Mouse (Mus musculus) heart, embryonic 10.5 days (tissue): Measurements from ENCODE around the gene 4931406C07Rik. TPM values are rescaled to one million over a fixed set of nuclear protein-coding genes. Genes with fewer than 3 reads are reported as not detected.
A peak's percentile ranks its signal among the peaks of the same experiment; 100 is the strongest.

Source experiments
- DNase-seq: peaks from one replicate; pipeline ENCODE4 v3.0.0-alpha.2; 2017; ENCODE audit warnings: low spot score
- H3K27ac ChIP-seq: fragments of 300-500 bp; sonication (generic); 2 replicates; pipeline ENCODE4 v1.5.1; 2016; ENCODE audit warnings: mild to moderate bottlenecking
- H3K27me3 ChIP-seq: fragments of 300-500 bp; sonication (generic); 2 replicates; pipeline ENCODE4 v1.6.1; 2016; ENCODE audit warnings: mild to moderate bottlenecking; ENCODE audit not compliant: poor library complexity, insufficient read depth, severe bottlenecking
- H3K36me3 ChIP-seq: fragments of 300-500 bp; sonication (generic); 2 replicates; pipeline ENCODE4 v1.6.1; 2016; ENCODE audit warnings: mild to moderate bottlenecking, moderate library complexity
- H3K4me1 ChIP-seq: fragments of 300-500 bp; sonication (generic); 2 replicates; pipeline ENCODE4 v1.6.1; 2016; ENCODE audit warnings: mild to moderate bottlenecking
- H3K4me3 ChIP-seq: fragments of 300-500 bp; sonication (generic); 2 replicates; pipeline ENCODE4 v1.5.1; 2016; ENCODE audit warnings: mild to moderate bottlenecking, moderate library complexity
- H3K9me3 ChIP-seq: fragments of 300-500 bp; sonication (generic); 2 replicates; pipeline ENCODE4 v1.6.1; 2016; ENCODE audit warnings: mild to moderate bottlenecking, moderate library complexity
- WGBS: fragments of 180-500 bp; shearing (Covaris S2); methylation state at CpG from one replicate; pipeline ENCODE4 v1.1.7; 2016; 5-methylcytosine and 5-hydroxymethylcytosine counted together
- microRNA-seq: library from miRNA; unstranded; fragments of <30 nt; microRNA quantifications from one replicate; pipeline ENCODE4, GENCODE M21; 2017
- polyA plus RNA-seq: library from polyadenylated mRNA; unstranded; fragments of >200 nt; fragmentation: Nextera tagmentation; extraction: Ambion mirVana; gene quantifications from 2 replicates; pipeline ENCODE4 v1.2.1, GENCODE M21; 2016

Gene 4931406C07Rik
- polyA plus RNA-seq, 1 experiment from 2014 or later: 5.9 TPM

- H3K4me1 ChIP-seq: peaks cover 20% of the 10 kb centered on the region
- no peaks in the 10 kb centered on the region for H3K9me3 ChIP-seq
These were observed 64.7 kb downstream of the 4931406C07Rik start for GRCm38 (mm10) chr9:15241596-15241939.

GRCm38 (mm10) chr9:15240863-15241595 lies 65.2 kb downstream of the 4931406C07Rik start:
- Histone ChIP-seq H3K36me3 (no peaks in the 10 kb centered on the region), H3K27ac (no peak overlapping the region), H3K4me3 (no peak overlapping the region), H3K4me1 (peaks cover 20% of the 10 kb centered on the region), H3K9me3 (no peaks in the 10 kb centered on the region), H3K27me3 (0 out of 2 replicates have a peak, but pooled peaks cover 16% of the 10 kb centered on the region)
- peak; percentile 48 for DNase-seq
- 63% methylated on average over 6 of the region's 6 CpGs for WGBS

More at GRCm38 (mm10) chr9:15241596-15241939, 64.7 kb downstream of the 4931406C07Rik start:
- no peak overlapping the region for H3K4me3 ChIP-seq
- H3K36me3 ChIP-seq: no peaks in the 10 kb centered on the region
- H3K27me3 ChIP-seq: 0 out of 2 replicates have a peak, but pooled peaks cover 16% of the 10 kb centered on the region
- DNase-seq: peak; percentile 76
- 45% methylated on average over 9 of the region's 9 CpGs for WGBS
- H3K27ac ChIP-seq: no peak overlapping the region

GRCm38 (mm10) chr9:15240006-15240405 lies 66.2 kb downstream of the 4931406C07Rik start:
- no peaks in the 10 kb centered on the region for H3K9me3 ChIP-seq
- no peaks in the 10 kb centered on the region for H3K36me3 ChIP-seq
- H3K27me3 ChIP-seq: 0 out of 2 replicates have a peak, but pooled peaks cover 16% of the 10 kb centered on the region
- peaks cover 20% of the 10 kb centered on the region for H3K4me1 ChIP-seq
- H3K4me3 ChIP-seq: no peak overlapping the region
- no peak overlapping the region for H3K27ac ChIP-seq
- peak; percentile 41 for DNase-seq
- 88% methylated on average over 6 of the region's 6 CpGs for WGBS

GRCm38 (mm10) chr9:15239042-15239925 lies 67.0 kb downstream of the 4931406C07Rik start, which contains the start of gene Vstm5:
TSS of gene Vstm5 (plus strand) at chr9:15239045.
- H3K36me3 ChIP-seq: no peaks in the 10 kb centered on the region
- no peak for DNase-seq
- no peaks in the 10 kb centered on the region for H3K9me3 ChIP-seq
- peak within 1 kb of the TSS; percentile 71 for H3K4me3 ChIP-seq
- 0 out of 2 replicates have a peak, but pooled peaks cover 16% of the 10 kb centered on the region for H3K27me3 ChIP-seq
- WGBS: 5% methylated on average over 35 of the region's 35 CpGs
- peaks cover 20% of the 10 kb centered on the region for H3K4me1 ChIP-seq
- H3K27ac ChIP-seq: peak within 1 kb of the TSS; percentile 87

GRCm38 (mm10) chr9:15238297-15238990 lies 67.8 kb downstream of the 4931406C07Rik start:
- DNase-seq: no peak
- H3K27me3 ChIP-seq: 0 out of 2 replicates have a peak, but pooled peaks cover 16% of the 10 kb centered on the region
- H3K4me3 ChIP-seq: peak overlapping the region; percentile 71
- H3K4me1 ChIP-seq: peaks cover 20% of the 10 kb centered on the region
- peak overlapping the region; percentile 87; the same call in 1 of the 2 replicates for H3K27ac ChIP-seq
- WGBS: 69% methylated on average over 16 of the region's 16 CpGs
- H3K36me3 ChIP-seq: no peaks in the 10 kb centered on the region
- H3K9me3 ChIP-seq: no peaks in the 10 kb centered on the region

- H3K4me3 ChIP-seq: no peak overlapping the region
- H3K36me3 ChIP-seq: no peaks in the 10 kb centered on the region
- H3K4me1 ChIP-seq: peaks cover 20% of the 10 kb centered on the region
- peak overlapping the region; percentile 56 for H3K27ac ChIP-seq
- WGBS: 45% methylated on average over 14 of the region's 14 CpGs
- 0 out of 2 replicates have a peak, but pooled peaks cover 16% of the 10 kb centered on the region for H3K27me3 ChIP-seq
- no peaks in the 10 kb centered on the region for H3K9me3 ChIP-seq
- no peak for DNase-seq
These were observed 68.5 kb downstream of the 4931406C07Rik start for GRCm38 (mm10) chr9:15237516-15238296.

GRCm38 (mm10) chr9:15235986-15236385 lies 70.3 kb downstream of the 4931406C07Rik start:
- H3K27me3 ChIP-seq: 0 out of 2 replicates have a peak, but pooled peaks cover 16% of the 10 kb centered on the region
- no peaks in the 10 kb centered on the region for H3K9me3 ChIP-seq
- WGBS: 70% methylated on average over 3 of the region's 3 CpGs
- no peak for DNase-seq
- no peaks in the 10 kb centered on the region for H3K36me3 ChIP-seq
- no peak overlapping the region for H3K4me3 ChIP-seq
- no peak overlapping the region for H3K27ac ChIP-seq
- peaks cover 20% of the 10 kb centered on the region for H3K4me1 ChIP-seq

- WGBS: 75% methylated on average over 1 of the region's 1 CpGs
- Histone ChIP-seq H3K27ac (no peak overlapping the region), H3K36me3 (no peaks in the 10 kb centered on the region), H3K4me1 (peaks cover 10% of the 10 kb centered on the region), H3K9me3 (no peaks in the 10 kb centered on the region), H3K27me3 (0 out of 2 replicates have a peak, but pooled peaks cover 6% of the 10 kb centered on the region), H3K4me3 (no peak overlapping the region)
- DNase-seq: no peak
These were observed 72.6 kb downstream of the 4931406C07Rik start for GRCm38 (mm10) chr9:15233604-15234003.

Small RNA genes within 50 kb of the gene (microRNA-seq; reads per million reads assigned to microRNA genes)
- gene Gm49349 (not detected), gene mmu-mir-7650 (not detected)

Other genes with a start within 250 kb of the 4931406C07Rik start
- gene Hephl1, start 194.3 kb downstream of the 4931406C07Rik start, polyA plus RNA-seq: not detected in 2 replicates
- 1.7 and 2.6 TPM in 2 replicates for gene Vstm5, start 67.4 kb downstream of the 4931406C07Rik start, polyA plus RNA-seq
- 23.8 and 31.7 TPM in 2 replicates for gene Med17, start 26.5 kb downstream of the 4931406C07Rik start, polyA plus RNA-seq
- gene Taf1d, start 234 bp downstream of the 4931406C07Rik start, polyA plus RNA-seq: 50.8 and 72.8 TPM in 2 replicates
- 14.0 and 17.6 TPM in 2 replicates for gene Cep295, start 51.3 kb upstream of the 4931406C07Rik start, polyA plus RNA-seq
- gene Smco4, start 187.0 kb upstream of the 4931406C07Rik start, polyA plus RNA-seq: 2.0 and 2.9 TPM in 2 replicates